Mouse (Mus musculus) retina, postnatal 7 days (tissue): ENCODE data around the gene Ppil1.
"Not testable (repeated sequence)": the region's sequence is repeated elsewhere in the genome, so short reads cannot be mapped to it uniquely, and the experiment has no call there.

Experiments
- DNase-seq: peaks from one replicate; pipeline ENCODE4 v3.0.0-alpha.2; 2012; ENCODE audit warnings: low read depth, low spot score

Ppil1 gene

GRCm38 (mm10) chr17:29282216-29282952, 18.4 kb upstream of the Ppil1 start:
- no peak for DNase-seq

GRCm38 (mm10) chr17:29281541-29281940, 17.6 kb upstream of the Ppil1 start:
- DNase-seq: no peak

GRCm38 (mm10) chr17:29280422-29280821, 16.4 kb upstream of the Ppil1 start:
- no peak for DNase-seq

DNA sequence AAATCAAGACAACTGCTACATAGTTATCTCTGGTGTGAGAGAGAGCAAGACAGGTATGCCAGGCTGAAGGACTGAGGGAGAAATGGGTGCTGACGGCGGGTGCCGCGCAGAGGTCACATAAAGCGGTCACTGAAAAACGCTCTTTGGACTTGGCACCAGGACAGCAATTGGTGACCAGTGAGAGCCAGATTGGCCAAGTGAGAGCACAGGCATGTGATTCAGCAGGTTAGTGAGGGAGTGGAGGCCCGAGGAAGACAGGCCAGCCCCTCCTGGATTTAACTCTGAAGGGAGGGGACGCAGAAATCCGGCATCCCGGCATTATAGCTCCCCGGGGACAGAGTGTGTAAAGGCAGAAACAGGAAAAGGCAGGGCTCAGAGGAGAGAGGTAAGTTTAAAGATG, 9.9 kb upstream of the Ppil1 start:
- no peak for DNase-seq

DNA sequence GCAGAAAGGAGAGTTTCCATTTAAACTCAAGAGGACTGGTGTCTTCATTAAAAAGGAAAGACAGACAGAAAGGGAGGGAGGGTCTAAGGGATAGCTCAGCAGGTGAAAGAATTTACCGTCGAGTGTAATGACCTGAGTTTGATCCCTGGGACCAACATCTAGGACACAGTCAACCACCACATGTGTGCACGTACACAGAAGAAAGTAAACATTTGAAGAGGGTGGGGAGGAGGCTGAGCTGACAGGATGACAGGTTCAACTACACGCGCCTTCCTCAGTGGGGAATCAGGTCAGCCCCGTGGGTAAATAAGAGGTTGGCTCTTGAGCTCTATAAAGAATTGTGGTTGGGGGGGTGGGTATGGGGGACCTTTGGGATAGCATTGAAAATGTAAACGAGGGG, 9.2 kb upstream of the Ppil1 start:
- no peak for DNase-seq

GRCm38 (mm10) chr17:29270148-29270698, 6.2 kb upstream of the Ppil1 start:
- DNase-seq: no peak

DNA sequence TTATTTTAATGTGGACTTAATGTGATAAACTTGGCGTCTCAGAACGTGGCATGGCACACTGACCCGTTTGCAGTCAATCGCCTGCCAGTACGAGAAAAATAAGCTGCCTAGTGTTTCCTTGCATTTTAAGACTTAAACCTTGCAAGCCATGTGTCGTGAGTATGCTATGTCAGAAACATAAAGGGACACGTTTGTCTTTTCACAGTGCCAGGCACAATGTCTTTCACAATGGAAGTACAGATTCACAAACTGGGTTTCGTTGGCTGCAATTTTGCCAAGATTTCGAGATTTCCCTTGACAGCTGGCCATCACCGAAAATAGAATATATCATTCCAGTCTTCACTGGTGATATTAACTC, 5.3 kb upstream of the Ppil1 start:
- no peak for DNase-seq

DNA sequence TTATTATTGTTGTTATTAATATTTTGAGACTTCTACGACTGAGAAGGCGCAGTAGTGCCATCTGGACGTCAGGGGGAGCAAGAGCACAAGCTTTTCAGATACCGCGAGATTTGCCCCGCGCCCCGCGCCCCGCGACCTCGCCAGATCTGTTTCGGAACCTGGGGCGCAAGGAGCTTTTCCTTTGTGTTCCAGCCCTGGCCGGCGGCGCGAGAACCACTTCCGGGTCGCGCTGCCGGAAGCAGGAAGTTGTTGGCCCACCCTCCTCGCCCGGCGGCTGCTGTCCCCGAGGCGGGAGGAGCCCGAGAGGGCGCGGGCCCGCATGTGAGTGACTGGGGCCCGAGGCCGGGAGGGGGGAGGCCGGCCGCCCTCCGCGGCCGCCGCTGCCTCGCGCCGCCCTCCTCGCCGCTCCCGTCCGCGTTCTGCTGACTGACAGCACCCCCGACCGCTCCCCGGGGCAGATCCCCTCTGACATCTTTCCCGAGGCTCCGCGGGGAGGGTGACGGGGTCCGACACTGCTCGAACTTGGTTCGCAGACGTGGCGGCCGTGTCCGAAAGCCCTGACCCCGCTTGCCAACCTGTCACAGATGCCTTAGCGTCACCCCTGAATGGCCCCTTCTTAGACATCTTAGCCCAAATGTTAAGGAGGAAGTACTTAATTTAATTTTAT, 4.8 kb upstream of the Ppil1 start, which contains the start of gene BC004004:
BC004004 (plus strand) TSS at position 107 of the 667 bp plus-strand sequence.
- DNase-seq: peak; percentile 93

DNA sequence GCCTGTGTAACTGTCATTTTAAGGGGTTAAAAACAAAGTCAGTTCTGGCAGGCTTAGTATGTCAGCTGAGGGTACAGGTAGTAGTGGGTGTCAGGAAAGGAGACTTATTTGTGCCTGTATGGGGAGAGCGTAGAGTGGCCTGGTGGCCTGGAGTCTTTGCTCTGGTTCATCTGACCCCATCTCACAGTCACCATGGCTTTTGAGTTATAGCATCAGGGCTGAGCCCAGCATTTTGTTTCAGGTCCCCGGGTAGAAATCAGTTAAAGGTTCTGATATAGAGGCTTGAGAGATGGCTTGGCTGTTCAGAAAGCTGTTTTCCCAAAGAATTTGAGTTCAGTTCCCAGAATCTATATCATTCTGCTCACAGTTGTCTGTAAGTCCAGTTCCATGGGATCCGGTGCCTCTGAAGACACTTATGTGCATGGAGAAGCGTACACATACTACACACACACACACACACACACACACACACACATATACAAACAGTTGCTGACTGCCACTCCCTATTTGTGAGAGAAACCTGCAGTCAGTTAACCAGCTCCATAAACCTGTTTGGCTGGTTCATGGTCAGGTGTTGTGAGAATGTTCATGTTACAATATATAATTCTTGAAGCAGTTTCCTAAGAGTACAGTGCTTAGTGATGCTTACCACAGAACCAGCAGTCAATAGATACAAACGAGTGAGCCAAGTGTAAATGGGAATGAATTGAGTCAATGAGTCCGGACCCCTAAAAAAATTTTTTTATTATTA, 4.1 kb upstream of the Ppil1 start:
- no peak for DNase-seq

DNA sequence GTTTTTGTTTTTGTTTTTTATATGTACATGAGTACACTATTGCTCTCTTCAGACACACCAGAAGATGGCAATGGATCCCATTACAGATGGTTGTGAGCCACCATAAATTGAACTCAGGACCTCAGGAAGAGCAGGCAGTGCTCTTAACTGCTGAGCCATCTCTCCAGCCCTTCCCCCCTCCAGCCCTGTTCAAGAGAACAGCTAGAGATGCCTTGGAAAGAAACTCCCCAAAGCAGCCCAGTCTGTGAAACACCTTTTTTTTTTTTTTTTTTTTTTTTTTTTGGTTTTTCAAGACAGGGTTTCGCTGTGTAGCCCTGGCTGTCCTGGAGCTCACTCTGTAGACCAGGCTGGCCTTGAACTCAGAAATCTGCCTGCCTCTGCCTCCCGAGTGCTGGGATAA, 3.1 kb upstream of the Ppil1 start:
- not testable (repeated sequence) for DNase-seq

DNA sequence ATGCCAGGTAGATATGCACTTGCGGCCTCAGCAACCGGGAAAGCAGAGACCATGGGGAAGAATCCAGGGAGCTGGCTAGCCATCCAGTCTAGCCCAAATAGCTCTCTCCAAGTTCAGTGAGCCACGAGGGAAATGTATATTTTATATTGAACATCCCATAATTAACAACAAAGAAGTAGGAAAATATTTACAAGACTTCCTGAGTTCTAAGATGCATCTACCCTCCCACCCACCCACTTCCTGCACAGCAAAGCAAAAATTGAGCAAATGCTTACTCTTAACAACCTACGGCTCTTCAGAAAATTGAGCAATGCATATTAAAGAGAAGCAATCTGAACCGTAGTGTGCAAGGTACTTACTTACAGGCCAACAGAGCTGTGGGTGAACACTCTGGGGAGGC, 774 bp upstream of the Ppil1 start:
- no peak for DNase-seq

- no peak for DNase-seq
Observed at GRCm38 (mm10) chr17:29263417-29263816, 569 bp downstream of the Ppil1 start.

GRCm38 (mm10) chr17:29262259-29262649, 1.7 kb downstream of the Ppil1 start:
- DNase-seq: no peak

- DNase-seq: no peak
Observed at GRCm38 (mm10) chr17:29261603-29262258, 2.3 kb downstream of the Ppil1 start.

DNA sequence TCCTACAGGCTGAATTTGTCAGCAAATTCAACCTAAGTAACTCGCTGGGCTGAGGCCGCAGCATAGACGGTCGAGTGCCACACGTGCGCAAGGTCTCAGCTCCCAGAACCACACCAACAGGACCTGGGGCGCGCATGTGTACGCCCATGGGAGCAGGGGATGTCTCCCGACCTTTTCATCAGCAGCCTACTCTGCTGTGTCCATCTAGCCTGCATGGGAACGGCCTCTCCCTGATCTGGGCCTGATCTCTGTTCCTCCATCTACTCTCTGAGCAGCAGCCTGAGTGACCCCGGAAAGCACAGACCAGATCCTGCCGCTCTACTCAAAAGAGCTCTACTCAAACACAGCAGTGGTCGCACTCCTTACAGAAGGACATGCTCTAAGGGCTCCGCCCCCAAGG, 3.5 kb downstream of the Ppil1 start:
- no peak for DNase-seq

- peak; percentile 73 for DNase-seq
Observed at GRCm38 (mm10) chr17:29259489-29259888, 4.5 kb downstream of the Ppil1 start.

GRCm38 (mm10) chr17:29258921-29259320, 5.1 kb downstream of the Ppil1 start:
- DNase-seq: no peak

DNA sequence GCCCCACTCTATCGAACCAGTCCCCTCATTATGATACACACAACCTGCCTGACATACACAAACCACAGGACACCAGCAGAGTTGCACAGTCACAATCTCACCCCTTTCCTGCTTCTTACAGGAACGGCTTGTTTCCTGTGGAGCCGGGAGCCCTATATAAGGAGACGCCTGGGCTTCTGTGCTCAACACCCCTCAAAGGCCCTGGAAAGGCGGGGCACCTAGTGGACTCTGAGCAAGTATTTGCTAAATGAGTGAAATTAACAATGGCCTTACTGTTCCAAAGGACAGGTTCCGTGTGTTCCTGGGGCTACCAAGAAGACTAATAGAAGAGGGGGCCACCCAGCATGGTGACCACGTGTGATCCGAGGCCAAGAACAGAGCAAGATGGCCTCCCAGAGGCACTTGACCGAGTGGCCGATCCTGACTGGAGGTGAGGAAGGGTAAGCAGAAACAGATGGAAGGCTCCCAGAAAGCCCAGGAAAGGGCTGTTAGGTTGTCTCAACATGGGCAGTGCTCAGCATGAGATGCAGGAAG, 5.9 kb downstream of the Ppil1 start:
- DNase-seq: no peak

DNA sequence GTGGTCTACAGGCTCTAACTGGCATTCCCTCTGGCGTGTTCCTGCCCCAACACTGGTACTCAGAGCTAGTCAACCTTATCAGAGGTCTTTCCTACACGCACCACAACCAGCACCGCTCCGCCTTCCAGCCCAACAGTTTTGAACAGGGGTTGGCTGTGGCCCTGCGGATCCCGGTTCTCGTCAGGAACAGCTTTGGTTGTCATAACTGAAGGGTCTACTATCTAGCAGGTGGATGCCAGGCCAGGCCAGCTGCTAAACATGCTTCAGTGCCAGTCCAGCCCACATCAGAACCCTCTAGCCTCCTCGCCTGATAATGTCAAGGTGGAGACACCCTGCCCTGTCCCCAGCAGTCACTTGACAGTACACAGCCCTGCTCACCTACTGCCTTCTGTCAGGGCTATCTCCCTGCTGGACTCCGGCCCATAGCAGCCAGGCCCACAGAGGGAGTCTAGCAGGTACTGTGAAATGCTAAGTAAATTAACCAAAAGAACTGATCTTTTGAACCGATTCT, 6.9 kb downstream of the Ppil1 start:
- no peak for DNase-seq

DNA sequence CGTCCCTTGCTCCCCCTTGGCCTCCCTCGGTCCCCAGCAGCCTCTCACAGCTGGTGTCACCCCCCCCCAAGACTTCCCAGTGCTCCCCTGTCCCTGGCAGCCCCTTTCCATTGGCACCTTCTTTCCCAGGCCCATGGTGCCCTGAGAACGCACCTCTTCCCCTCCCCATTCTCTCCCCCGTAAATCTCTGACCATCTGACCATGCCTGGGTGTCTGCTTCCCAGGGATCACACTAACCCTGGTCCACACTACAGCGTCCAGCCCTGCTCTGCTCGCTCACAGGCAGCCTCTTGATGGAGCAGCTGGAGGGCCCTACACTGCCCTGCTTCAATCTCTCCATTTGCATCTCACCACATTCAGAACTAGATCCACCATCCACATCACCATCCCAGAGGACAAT, 7.5 kb downstream of the Ppil1 start:
- DNase-seq: no peak

GRCm38 (mm10) chr17:29254784-29255183, 9.2 kb downstream of the Ppil1 start:
- not testable (repeated sequence) for DNase-seq
